Mouse (Mus musculus): ENCODE measurements around the gene Slc13a3. TPM values are rescaled to one million over a fixed set of nuclear protein-coding genes. Genes with fewer than 3 reads are reported as not detected.
A peak's percentile ranks its signal among the peaks of the same experiment; 100 is the strongest.

The Slc13a3 gene
- polyA plus RNA-seq, 1 experiment from 2014 or later = 2.1 TPM

DNA sequence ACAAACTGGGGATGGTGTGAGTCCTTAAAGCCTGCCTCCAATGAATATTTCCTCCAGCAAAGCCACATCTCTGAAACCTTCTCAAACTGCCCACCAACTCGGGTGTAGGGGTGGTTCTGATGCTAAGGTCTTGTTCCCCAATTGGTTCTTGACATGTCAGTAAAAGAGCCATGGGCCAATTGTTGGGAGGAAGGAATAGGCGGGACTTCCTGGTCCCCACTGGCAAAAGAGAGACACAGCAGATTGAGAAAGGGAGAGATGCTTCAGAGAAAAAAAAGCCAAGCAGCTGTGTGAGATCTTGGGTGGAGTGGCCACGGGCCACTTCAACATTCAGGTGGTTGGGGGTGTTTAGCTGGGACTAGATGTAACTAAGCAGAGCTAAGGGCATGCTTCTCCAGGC lies 102.0 kb downstream of the Slc13a3 start:
- no peak overlapping the region for H3K9ac ChIP-seq

DNA sequence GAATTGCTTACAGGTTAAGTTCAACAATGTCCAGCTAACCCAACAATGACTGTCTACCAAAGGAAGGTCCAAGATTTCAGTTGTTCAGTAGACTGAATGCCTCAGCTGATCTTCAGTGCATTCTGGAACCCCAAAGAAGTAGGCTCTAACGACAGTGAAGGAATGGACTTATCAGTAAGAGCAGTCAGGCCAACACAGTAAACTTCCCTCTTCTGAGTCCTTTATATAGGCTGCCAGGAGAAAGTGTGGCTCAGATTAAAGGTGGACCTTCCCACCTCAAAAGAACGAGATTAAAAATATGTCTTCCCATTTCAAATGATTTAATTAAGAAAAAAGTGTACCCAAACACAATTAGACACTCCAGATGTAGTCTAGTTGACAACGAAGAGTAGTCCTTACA lies 102.7 kb downstream of the Slc13a3 start:
- 77% methylated on average over 3 of the region's 3 CpGs for WGBS
- H3K27me3 ChIP-seq = peaks cover 7% of the 10 kb centered on the region; the same call in 1 of the 2 replicates
- H3K4me3 ChIP-seq (replicated peaks) = no peak overlapping the region
- H3K36me3 ChIP-seq (replicated peaks) = peaks cover 12% of the 10 kb centered on the region
- no peak overlapping the region for H3K27ac ChIP-seq
- ATAC-seq (ENCODE audit: low FRiP score) = no peak
- H3K9ac ChIP-seq = no peak overlapping the region
- no peak overlapping the region for H3K4me2 ChIP-seq
- no peaks in the 10 kb centered on the region for H3K9me3 ChIP-seq
- H3K4me1 ChIP-seq = peaks cover 33% of the 10 kb centered on the region

More for the DNA sequence above, 102.0 kb downstream of the Slc13a3 start:
- H3K4me2 ChIP-seq = no peak overlapping the region
- H3K4me3 ChIP-seq (replicated peaks) = no peak overlapping the region
- no peaks in the 10 kb centered on the region for H3K9me3 ChIP-seq
- H3K27me3 ChIP-seq = 0 out of 2 replicates have a peak, but pooled peaks cover 3% of the 10 kb centered on the region
- peaks cover 33% of the 10 kb centered on the region for H3K4me1 ChIP-seq
- peaks cover 18% of the 10 kb centered on the region for H3K36me3 ChIP-seq (replicated peaks)
- H3K27ac ChIP-seq = no peak overlapping the region
- 10% methylated on average over 3 of the region's 3 CpGs for WGBS
- no peak for ATAC-seq (ENCODE audit: low FRiP score)

DNA sequence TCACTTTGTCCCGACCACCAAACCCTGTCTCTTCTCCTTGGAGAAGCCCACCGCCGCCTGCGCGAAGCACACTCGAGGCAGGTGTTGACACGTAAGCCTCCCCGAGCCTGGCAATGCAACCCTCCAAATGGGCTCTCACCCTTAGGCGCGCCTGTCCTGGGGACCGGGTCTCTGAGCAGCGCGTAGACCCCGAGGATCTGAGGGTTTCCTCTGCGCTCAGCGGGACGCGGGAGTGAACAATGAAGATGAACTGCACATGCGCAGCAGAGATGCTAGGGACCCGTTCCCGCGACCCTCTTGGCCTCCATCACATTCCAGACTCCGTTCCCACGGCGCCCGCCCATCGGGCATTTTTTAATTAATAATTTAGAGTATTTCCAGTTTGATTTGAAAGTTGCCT lies 104.5 kb downstream of the Slc13a3 start, which contains the start of gene Zfp663:
Gene Zfp663, minus strand, starts transcription at position 234 of the 400 bp plus-strand sequence.
- Histone ChIP-seq H3K9ac (peak within 1 kb of the TSS; percentile 67), H3K36me3 (replicated peaks) (no peaks in the 10 kb centered on the region), H3K4me3 (replicated peaks) (peak within 1 kb of the TSS; percentile 51), H3K9me3 (no peaks in the 10 kb centered on the region), H3K27me3 (peaks cover 16% of the 10 kb centered on the region), H3K4me2 (peak within 1 kb of the TSS; percentile 84), H3K4me1 (peaks cover 41% of the 10 kb centered on the region), H3K27ac (peak within 1 kb of the TSS; percentile 84)
- peak; percentile 78 for ATAC-seq (ENCODE audit: low FRiP score)
- under 1% methylated on average over 27 of the region's 27 CpGs for WGBS

DNA sequence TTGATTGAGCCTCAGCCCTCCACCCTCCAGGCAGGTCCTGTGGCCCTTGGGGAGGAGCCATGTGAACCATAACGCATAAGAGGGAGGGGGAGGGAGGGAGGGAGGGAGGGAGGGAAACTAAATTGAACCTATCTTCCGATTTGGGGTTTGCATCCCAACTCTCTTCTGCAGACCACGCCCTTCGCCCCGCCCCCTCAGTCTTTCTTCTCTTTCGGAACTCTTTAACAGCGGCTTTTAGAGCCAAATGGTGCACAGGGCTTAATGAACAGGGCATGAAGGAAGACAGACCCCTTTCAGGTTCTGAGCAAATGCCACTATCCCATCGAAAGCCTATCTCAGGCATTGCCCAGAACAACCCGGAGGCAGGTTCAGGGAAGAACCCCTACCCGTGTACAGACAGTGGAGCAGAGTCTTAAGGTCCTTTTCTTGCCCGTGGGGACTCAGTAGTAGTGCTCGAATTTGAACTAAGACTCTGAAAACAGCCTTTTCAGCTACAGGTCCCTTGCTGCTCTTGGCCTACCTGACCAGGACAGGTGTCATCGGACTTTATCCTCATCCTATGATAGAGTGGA lies 105.1 kb downstream of the Slc13a3 start:
- Histone ChIP-seq H3K4me1 (peaks cover 41% of the 10 kb centered on the region), H3K4me2 (peak overlapping the region; percentile 84), H3K27me3 (peaks cover 16% of the 10 kb centered on the region), H3K9ac (peak overlapping the region; percentile 67), H3K9me3 (no peaks in the 10 kb centered on the region), H3K36me3 (replicated peaks) (no peaks in the 10 kb centered on the region), H3K4me3 (replicated peaks) (peak overlapping the region; percentile 51), H3K27ac (peak overlapping the region; percentile 84)
- 0% methylated on average over 13 of the region's 13 CpGs for WGBS
- ATAC-seq (ENCODE audit: low FRiP score) = peak; percentile 36; the same call in 1 of the 2 replicates

GRCm38 (mm10) chr2:165367047-165367520 lies 105.9 kb downstream of the Slc13a3 start:
- WGBS = 19% methylated on average over 5 of the region's 8 CpGs
- no peak overlapping the region for H3K9ac ChIP-seq
- no peak for ATAC-seq (ENCODE audit: low FRiP score)
- H3K27ac ChIP-seq = 0 out of 2 replicates have a peak overlapping the region, but pooled peaks have one; percentile 57
- peaks cover 19% of the 10 kb centered on the region for H3K27me3 ChIP-seq
- no peaks in the 10 kb centered on the region for H3K36me3 ChIP-seq (replicated peaks)
- no peaks in the 10 kb centered on the region for H3K9me3 ChIP-seq
- peak overlapping the region; percentile 84 for H3K4me2 ChIP-seq
- peaks cover 41% of the 10 kb centered on the region for H3K4me1 ChIP-seq
- peak overlapping the region; percentile 51 for H3K4me3 ChIP-seq (replicated peaks)

GRCm38 (mm10) chr2:165364334-165365091 lies 108.5 kb downstream of the Slc13a3 start:
- Histone ChIP-seq H3K36me3 (replicated peaks) (no peaks in the 10 kb centered on the region), H3K4me1 (peaks cover 36% of the 10 kb centered on the region), H3K9me3 (no peaks in the 10 kb centered on the region), H3K27ac (no peak overlapping the region), H3K27me3 (peaks cover 19% of the 10 kb centered on the region), H3K4me2 (peak overlapping the region; percentile 31), H3K9ac (no peak overlapping the region), H3K4me3 (replicated peaks) (no peak overlapping the region)
- no peak for ATAC-seq (ENCODE audit: low FRiP score)
- WGBS = 15% methylated on average over 21 of the region's 21 CpGs

DNA sequence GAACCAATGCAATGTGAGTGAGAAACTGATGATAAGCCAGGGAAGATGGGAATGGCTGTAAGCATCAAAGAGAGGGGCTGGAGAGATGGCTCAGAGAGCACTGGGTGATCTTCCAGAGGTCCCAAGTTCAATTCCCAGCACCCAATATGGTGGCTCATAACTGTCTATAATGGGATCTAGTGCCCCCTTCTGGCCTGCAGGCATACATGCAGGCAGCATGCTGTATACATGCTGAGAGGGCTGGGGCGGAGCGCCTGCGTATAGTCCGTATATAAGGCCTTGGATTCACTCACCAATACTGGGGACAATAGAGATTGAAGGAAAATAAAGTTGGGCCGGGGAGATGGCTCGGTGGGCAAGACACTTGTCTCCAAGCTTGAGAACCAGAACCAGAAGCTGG lies 109.7 kb downstream of the Slc13a3 start:
- WGBS = 83% methylated on average over 6 of the region's 6 CpGs
- ATAC-seq (ENCODE audit: low FRiP score) = no peak

DNA sequence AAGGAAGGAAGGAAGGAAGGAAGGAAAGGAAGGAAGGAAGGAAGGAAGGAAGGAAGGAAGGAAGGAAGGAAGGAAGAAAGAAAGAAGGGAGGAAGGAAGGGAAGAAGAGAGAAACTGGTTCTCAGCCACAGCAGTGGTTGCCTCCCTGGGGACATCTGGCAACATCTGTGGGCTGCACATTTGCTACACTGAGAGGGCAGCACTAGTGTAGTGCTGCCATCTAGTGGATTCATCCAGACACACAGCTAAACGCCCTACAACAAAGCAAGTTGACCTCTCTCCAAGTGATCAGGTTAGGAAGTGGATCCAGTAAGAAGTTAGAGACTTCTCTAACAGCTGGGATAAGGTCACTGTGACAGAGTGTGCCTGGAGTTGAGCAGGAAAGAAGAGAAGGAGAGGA lies 112.2 kb downstream of the Slc13a3 start:
- no peak overlapping the region for H3K9ac ChIP-seq
- H3K4me1 ChIP-seq = peaks cover 9% of the 10 kb centered on the region
- WGBS = 0% methylated on average over 1 of the region's 1 CpGs
- H3K4me3 ChIP-seq (replicated peaks) = no peak overlapping the region
- H3K27ac ChIP-seq = no peak overlapping the region
- ATAC-seq (ENCODE audit: low FRiP score) = peak; percentile 70
- no peak overlapping the region for H3K4me2 ChIP-seq
- peaks cover 16% of the 10 kb centered on the region for H3K27me3 ChIP-seq
- H3K36me3 ChIP-seq (replicated peaks) = no peaks in the 10 kb centered on the region
- H3K9me3 ChIP-seq = peaks cover 1% of the 10 kb centered on the region; the same call in 1 of the 2 replicates

More for the DNA sequence above, 109.7 kb downstream of the Slc13a3 start:
- Histone ChIP-seq H3K4me3 (replicated peaks) (no peak overlapping the region), H3K4me2 (no peak overlapping the region), H3K4me1 (peaks cover 28% of the 10 kb centered on the region), H3K9ac (no peak overlapping the region), H3K36me3 (replicated peaks) (no peaks in the 10 kb centered on the region), H3K27me3 (peaks cover 19% of the 10 kb centered on the region), H3K27ac (no peak overlapping the region), H3K9me3 (no peaks in the 10 kb centered on the region)

Other genes with a start within 250 kb of the Slc13a3 start
- gene Cdh22, start 238.4 kb downstream of the Slc13a3 start, polyA plus RNA-seq (2016; fragmentation: Nextera tagmentation; extraction: Ambion mirVana) = 10.6 and 11.4 TPM in 2 replicates
- gene Slc35c2, start 185.4 kb downstream of the Slc13a3 start, polyA plus RNA-seq (2016; fragmentation: Nextera tagmentation; extraction: Ambion mirVana) = 57.9 and 62.4 TPM in 2 replicates
- gene Elmo2, start 146.8 kb downstream of the Slc13a3 start, polyA plus RNA-seq (2016; fragmentation: Nextera tagmentation; extraction: Ambion mirVana) = 94.6 and 99.7 TPM in 2 replicates
- 6.8 and 6.9 TPM in 2 replicates for gene Zfp663, start 104.5 kb downstream of the Slc13a3 start, polyA plus RNA-seq (2016; fragmentation: Nextera tagmentation; extraction: Ambion mirVana)
- gene Zfp334, start 85.0 kb downstream of the Slc13a3 start, polyA plus RNA-seq (2016; fragmentation: Nextera tagmentation; extraction: Ambion mirVana) = 22.9 and 24.0 TPM in 2 replicates
- 0.06 TPM in 1 of 2 replicates, not detected in the other for gene Ocstamp, start 72.8 kb downstream of the Slc13a3 start, polyA plus RNA-seq (2016; fragmentation: Nextera tagmentation; extraction: Ambion mirVana)
- gene Trp53rka, start 20.1 kb upstream of the Slc13a3 start, polyA plus RNA-seq (2016; fragmentation: Nextera tagmentation; extraction: Ambion mirVana) = 43.3 and 47.5 TPM in 2 replicates
- 4.1 and 4.6 TPM in 2 replicates for gene Slc2a10, start 30.6 kb upstream of the Slc13a3 start, polyA plus RNA-seq (2016; fragmentation: Nextera tagmentation; extraction: Ambion mirVana)
- gene Eya2, start 121.8 kb upstream of the Slc13a3 start, polyA plus RNA-seq (2016; fragmentation: Nextera tagmentation; extraction: Ambion mirVana) = 7.8 and 7.9 TPM in 2 replicates